Mouse (Mus musculus) megakaryocyte, embryonic 14.5 days (primary cell): ENCODE data around the gene Opcml.

ENCODE experiments used
- FLI1 ChIP-seq: IDR thresholded peaks from 2 replicates; pipeline ENCODE4 v1.6.1; 2012; ENCODE audit warnings: low read length, inconsistent platforms, mixed read lengths
- GATA1 ChIP-seq: IDR thresholded peaks from 3 replicates; pipeline ENCODE4 v1.6.1; 2012; ENCODE audit warnings: mixed read lengths, low read length, inconsistent platforms, borderline replicate concordance

DNA sequence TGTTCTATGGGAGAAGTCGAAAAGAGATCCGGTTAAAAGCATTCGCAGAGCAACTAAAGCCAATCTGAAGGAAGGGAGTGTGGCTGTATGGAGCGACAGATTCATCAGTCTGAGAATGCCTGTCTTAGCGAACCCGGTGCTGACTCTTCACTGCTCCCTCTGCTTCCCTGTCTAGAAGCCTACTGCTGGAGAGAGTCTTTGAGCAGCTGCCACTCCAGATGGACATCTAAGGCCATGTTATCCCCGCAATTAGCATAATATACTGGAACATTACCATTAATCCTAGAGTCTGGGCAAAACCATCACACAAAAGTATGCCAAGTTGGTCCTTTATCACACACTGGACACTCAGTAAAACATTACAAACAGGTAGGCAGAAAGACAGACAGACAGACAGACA is 206.0 kb downstream of the Opcml start:
- TF ChIP-seq GATA1 (no peak), FLI1 (no peak)
